Mouse (Mus musculus) stomach, postnatal 0 days (tissue): ENCODE results near the gene Samd11.

ENCODE experiments used
- CTCF ChIP-seq: IDR thresholded peaks from 2 replicates; pipeline ENCODE4 v1.5.1; 2016; ENCODE audit warnings: antibody characterized with exemption, low read depth, mild to moderate bottlenecking, moderate library complexity
- EP300 ChIP-seq: optimal IDR thresholded peaks from 2 replicates; pipeline ENCODE3; 2016; ENCODE audit warnings: antibody characterized with exemption

DNA sequence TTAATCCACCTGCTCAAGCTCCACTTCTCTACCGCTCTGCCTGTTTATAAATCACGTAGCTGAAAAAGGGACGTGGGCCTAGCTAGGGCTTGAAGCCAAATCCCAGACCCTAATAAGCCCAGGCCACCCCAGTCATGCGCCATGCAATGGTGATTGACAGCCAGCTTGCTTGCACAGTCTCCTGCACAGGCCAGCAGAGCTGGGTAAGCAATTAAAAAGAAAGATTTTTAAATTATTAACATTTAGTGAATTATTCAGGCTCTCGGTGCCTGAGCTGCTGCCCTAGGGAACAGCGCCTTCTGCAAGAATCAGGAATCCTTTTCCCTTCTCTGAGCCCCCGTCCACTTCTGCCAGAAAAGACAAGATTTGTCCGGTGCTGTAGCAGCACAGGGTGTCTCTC, 4.4 kb downstream of the Samd11 start:
- TF ChIP-seq CTCF (no peak), EP300 (no peak)
